Mouse (Mus musculus) gastrocnemius, postnatal 36 days (tissue): Measurements from ENCODE around the gene Apobec2. TPM values are rescaled to one million over a fixed set of nuclear protein-coding genes. Genes with fewer than 3 reads are reported as not detected.
A peak's percentile ranks its signal among the peaks of the same experiment; 100 is the strongest.

ENCODE experiments used
- DNase-seq, 2 experiments: peaks; one replicate each; pipeline ENCODE4 v3.0.0; 2022
- intact Hi-C: fragments of 180-260 bp; cut with DNase I; formaldehyde crosslinking; loops from one replicate; pipeline ENCODE4 v1.15.1; 2025
- total RNA-seq, 2 experiments: library from RNA; stranded (reverse); gene quantifications; 2 replicates each; pipeline ENCODE4 v1.2.3; 2021

Gene Apobec2
- total RNA-seq, 2 experiments from 2014 or later = 445 to 493 TPM

DNA sequence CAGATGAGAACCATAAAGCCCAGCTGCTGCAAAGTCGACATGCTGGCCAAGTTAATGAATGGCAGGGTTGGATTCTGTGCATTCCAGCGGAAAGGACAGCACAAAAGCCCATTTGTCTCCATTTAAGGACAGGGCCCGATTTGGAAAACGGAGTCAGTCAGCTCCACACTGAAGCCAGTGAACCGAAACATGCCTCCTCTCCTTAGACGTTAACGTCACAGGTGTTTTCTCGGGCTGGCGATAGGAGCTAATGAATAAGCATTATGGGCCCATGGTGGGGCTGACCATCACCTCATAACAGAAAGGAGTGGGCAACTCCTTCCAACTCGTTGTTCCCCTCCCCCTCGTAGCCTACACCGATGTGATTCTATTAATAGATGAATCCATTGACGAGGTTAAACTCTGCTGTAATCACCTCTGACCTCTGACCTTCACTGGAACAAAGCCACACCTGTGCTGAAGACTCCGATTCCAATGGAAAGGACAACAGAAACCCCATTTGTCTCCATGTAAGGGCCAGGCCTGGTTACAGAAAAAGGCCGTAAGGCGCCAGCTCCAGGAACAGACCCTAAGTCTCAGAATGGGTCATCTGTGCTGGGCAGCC is 10.9 kb upstream of the Apobec2 start:
- intact Hi-C loops = no loop called here
- no peak for DNase-seq

DNA sequence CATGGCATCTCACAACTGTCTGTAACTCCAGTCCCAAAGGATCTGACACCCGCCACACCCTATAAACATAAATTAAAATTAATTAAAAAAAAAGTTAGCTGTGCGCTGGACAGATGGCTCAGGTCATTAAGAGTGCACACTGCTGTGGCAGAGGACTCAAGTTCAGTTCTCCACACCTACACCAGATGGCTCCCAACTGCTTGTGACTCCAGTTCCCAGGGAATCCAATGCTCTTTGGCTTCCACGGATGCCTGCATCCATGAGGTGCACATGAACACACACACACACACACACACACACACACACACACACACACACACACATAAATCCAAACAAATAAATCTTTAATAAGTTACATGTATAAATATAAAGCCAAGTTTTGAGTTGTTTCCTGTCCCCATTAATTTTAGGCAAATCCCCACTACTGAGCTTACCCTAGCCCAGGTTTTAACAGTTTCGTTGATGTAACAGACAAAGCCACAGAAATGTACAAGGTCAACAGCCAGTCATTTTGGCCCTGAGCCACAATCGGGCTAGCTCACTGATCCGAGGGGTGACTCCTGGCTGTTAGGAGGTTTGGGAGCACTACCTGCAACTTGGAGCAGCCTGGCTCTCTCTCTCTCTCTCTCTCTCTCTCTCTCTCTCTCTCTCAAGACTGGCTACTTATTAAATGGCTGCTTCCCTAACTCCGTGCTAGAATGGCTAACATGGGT is 10.2 kb upstream of the Apobec2 start:
- no peak for DNase-seq
- intact Hi-C loops = no loop called here

DNA sequence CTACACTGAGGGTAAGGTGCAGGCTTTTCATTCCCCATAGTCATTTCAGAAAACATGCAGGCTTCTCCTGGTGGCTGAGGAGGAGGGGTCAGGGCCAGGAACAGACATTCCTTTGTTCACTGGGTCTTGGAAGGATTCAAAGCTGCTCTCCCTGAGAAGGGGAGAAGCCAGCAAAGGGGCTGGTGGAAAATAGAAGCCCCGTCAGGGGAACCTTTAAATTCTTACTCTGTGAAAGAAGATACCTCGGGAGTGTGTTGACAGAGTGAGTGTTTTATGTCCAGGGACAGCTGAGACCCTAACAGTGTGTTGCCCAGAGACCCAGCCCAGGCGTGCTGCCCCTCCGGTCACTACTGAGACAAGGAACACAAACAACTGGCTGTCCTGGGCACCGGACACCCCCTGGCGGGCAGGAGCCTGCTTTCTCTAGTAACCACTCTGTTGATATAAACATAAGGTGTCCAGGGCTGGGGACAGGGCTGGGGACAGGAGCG is 4.7 kb upstream of the Apobec2 start:
- peak in 1 of 2 experiments; percentile 61 for DNase-seq
- intact Hi-C loops = no loop called here

DNA sequence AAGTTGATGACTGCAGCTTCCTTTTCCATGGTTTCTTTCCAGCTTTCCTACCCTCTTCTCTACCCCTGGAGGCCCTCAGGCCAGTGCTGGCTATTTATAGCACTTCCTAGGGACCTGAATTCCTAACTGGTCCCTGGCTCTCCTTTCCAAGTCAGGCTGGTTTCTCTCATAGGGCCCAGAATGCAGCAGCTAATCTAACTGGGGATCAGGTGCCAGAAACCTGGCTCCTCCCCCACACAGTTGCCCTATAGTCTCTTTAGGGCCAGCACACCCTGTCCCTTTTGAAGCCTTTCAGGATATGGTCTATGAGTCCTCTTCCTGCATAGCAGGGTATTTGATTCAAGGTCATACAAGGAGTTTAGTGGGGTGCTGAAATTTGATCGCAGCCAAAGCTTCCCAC is 3.8 kb upstream of the Apobec2 start:
- intact Hi-C loops = no loop called here
- peak in 1 of 2 experiments; percentile 56 for DNase-seq

DNA sequence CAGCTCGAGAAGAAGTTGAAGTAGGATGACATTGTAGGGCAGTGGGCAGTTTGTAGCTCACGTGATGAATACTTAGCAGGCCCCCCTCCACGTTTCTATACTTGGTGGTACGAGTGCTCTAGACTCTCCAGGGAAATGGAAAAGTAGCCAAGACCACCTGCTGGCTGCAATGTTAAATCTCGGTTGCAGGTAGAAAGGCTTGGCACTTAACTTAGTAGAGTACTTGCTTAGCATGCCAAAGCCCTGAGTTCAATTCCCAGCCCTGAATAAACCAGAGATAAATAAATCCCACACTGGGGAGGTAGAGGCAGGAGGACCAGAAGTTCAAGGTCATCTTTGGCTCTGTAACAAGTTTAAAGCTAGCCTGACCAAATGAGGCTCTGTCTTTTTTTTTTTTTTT is 1.7 kb upstream of the Apobec2 start:
- intact Hi-C loops = no loop called here
- no peak for DNase-seq

DNA sequence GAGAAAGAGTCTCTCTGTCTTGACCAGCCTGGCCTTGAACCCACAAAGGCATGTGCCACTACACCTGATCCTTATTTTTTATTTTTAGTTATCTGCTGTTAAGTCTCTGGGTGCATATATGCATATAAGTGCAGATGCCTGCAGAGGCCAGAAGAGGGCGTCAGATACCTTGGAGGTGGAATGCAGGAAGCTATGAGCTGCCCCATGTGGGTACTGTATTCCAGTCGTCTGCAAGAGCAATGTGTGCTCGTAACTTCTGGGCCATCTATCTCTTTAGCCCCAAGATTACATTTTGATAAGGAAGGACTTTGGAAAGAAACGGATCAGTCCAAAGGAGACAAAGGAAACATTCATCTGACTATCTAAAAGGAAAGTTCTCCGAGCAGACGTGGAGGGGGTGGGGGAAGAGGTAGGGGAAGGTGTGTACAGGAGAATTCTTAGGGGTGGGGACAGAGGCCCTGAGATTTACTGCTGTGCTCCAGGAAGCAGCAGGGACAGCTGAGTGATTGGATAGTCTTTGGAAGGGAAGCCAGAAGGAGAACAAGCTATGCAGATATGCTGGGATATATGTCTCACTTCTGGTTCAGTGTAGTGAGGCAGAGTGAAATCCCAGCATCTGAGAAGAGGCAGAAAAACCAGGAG is 1.1 kb upstream of the Apobec2 start:
- intact Hi-C loops = no loop called here

DNA sequence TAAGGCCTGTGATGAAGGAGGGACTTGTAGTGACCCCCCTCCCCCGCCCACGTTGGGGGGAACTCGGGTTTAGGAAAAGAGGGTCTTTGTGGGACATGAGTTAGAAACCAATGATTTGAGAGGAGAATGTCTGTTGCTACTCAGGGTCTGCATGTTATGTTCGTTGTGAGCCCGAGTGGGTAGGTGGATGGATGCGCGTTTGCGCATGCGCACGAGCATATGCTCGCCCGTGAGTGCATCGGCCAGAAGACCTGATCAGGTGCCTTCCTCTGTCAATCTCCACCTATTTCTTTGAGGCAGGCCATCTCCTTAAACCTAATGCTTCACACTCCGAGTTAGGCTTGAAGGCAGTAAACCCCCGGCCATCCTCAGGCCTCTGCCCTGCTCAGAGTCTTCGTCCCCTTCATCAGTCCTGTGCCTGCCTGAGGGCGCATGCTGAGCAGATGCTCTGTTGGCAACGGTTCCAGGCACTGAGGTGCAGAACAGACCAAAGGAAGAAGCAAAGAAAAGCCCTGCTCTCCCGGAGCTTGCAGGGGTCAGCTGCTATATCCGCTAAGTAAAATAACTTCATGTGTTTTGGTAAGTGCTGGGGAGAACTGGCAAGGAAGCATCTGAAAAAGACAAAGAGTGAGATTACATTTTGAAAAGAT is 401 bp upstream of the Apobec2 start:
- intact Hi-C loops = no loop called here

More for the DNA sequence above, 1.1 kb upstream of the Apobec2 start:
- DNase-seq = no peak

DNA sequence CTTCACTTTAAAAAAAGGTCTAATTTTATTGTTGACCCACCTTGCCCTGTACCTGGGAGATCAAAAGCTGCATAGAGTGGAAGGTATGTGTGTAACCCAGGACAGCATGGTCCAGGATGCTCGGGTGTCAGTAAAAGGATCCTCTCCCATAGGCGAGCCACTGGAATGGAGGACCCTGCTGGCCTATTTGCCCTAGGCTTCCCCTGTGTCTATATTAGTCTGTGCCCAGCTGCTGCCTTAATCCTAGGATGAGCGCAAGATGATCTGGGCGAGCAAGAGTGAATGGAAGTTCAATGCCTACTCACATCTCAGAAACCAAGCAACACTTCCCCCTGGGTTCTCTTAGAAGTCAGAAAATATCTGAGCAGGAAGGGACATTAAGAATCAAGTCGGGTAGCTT is 1.7 kb downstream of the Apobec2 start:
- intact Hi-C loops = no loop called here
- no peak for DNase-seq

More for the DNA sequence above, 401 bp upstream of the Apobec2 start:
- no peak for DNase-seq

DNA sequence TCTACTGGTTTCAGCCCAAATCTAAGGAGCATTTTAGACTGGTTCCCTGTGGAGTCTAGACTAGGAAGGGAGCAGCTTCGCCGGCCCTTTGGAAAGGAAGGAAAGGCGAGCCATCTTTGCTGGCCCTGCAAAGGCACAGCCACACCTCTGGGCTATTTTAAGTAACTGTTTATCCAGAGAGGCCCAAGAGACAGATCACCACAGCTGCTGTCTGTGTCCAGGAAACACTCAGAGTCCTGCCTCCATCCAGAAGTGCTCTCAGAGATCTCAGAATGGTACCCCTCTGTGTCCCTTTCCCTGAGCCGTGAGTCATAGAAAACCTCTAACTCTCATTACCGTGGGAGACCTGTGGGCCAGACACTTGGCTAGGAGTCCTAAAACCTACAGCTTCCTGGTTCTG is 2.3 kb downstream of the Apobec2 start:
- no peak for DNase-seq
- intact Hi-C loops = no loop called here

DNA sequence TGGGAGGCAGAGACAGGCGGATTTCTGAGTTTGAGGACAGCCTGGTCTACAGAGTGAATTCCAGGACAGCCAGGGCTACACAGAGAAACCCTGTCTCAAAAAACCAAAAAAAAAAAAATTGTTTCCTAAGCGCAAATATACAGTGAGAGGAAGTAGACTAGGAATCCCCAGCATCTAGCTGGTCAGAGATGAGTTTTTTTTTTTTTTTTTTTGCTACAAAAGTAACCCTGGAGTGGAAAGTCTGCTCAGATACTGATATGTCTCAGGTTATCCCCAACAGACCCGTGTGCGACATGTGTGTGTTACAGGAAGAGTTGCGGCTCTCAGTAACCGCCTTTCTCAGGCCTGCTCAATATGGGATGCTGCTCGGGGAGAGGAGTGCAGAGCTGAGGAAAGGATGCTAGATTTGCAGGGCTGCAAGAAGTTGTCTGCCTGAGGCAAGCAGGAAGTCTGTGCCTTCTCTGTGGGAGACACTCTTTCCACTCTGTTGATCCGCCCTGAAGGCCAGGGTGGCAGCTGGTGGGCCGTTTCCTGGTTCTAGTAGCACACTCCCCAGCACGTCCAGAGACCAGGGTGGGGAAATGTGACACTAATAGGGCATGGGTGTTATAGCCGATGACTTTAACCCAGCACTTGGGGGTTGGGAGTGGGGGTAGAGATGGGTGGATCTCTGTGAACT is 4.7 kb downstream of the Apobec2 start:
- no peak for DNase-seq
- intact Hi-C loops = no loop called here

DNA sequence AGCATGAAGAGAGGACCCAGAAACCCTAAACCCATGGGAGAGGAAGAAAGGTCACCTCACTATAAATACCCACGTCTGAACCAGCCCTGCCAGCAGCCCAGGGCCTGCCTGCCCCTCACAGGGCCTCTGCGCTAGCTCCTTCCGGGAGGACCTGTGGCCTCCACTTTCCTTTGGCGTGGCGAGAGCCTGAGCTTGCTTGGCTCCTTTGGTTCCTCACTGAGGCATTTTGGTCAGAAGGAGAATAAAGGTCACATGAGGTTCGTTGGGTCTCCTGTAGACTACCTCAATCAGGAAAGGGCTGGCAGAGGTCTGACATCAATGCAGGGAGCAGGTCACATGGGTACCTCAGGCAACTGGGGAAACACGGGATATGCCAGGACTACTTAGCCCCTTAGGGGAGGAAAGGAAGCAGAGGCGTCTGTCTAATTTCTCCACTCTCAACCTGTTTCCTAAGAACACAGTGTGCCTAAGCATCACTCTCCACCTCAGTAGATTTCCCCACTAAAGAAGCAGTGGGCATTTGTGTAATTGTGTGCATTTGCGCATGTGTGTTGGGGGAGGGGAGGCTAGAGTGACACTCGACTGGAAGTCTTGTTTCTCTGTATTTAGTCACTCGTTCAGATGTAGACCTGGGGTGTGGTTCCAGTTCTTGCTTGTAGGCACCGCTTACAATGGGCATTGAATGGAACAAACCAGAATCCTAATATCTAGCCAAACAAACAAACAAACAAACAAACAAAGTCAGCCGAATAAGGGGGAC is 5.6 kb downstream of the Apobec2 start:
- DNase-seq = no peak
- intact Hi-C loops = no loop called here

DNA sequence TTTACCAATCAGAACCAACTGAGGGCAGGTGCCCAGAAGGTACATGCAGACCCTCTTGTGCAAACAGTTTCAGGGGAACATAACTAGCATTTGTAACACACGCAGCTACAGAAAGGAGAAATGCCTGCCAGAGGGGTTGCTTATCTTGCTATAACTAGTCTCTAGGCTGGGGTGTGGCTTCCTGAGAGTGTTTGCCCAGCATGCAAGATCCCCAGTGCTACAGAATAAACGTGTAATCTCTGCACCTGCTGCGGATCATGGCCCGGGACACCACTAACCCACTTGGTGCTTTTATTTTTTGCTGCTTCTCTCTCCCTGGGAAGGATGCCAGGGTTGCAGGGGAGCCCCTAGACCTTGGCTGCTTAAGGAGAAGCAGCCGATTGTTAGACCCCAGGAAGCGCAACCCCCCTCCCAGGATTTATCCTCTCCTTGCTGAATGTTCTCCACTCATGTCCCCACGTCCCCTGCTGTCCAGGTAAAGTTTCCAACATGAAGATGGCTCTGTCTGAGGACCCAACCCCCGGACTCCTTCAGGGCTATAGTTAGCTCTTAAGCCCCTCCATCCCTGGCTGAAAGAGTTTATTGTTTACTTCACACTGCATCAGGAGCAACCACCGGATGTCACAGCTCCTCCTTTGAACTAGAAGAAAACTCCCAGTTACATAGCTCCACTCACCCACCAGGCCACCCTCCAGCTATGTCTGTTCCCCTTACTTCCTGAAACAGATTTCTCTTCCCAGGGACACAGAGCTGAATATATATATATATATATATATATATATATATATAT is 6.7 kb downstream of the Apobec2 start:
- DNase-seq = no peak
- intact Hi-C loops = no loop called here

DNA sequence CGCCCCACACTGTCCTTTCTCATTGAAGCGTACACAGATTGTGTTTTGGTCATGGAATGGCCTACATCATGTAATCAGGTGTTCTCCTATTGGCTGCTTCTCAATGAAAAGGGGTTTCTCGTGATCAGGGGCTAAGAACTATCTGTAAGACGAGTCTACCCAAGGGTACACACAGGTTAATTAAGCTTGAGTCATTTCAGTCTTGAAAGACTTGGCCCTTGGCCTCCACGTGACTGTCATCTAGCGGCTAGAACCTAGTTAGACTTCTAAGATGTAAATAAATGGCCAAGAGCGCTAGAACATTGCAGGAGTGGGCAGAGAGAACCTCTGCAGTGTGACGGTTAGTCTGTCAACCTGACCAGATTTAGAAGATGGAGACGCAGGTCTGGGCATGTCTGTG is 8.5 kb downstream of the Apobec2 start:
- intact Hi-C loops = no loop called here
- DNase-seq = no peak

DNA sequence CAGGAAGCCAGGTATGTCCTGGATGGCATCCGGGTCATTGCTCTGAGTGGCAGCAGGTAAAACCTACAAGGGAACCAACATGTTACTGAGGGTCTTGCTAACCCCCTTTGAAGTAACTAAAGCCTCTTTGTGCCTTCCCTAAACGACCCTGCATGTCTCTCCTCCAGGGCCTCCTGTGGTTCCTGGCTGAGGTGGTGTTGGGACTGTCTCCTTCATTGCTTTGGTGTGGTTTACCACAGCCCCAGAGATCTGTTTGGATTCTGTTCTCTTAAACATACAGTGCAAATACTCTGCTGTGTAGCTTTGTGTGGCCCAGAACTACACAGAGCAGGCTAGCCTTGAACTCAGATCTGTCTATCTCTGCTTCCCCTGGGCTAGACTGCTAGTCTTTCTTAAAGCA is 13.2 kb downstream of the Apobec2 start:
- DNase-seq = no peak
- intact Hi-C loops = no loop called here

DNA sequence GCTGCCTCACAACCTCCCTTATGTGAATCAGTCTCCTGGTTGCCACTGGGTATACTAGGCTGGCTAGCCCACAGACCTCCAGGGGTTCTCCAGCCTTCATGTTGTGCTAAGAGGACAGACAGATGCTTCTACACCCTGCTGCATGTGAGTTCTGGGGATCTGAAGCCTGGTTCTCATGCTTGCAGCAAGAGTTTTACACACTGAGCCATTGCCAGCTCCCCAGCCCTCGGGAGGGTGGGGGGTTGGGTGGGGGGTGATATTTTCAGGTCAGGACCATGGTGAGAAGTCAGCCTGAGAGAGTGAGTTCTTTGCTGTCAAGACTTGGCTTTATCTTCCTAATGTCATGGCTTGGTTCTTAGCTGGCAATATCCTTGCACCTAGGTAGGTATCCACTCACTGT is 13.9 kb downstream of the Apobec2 start:
- intact Hi-C loops = no loop called here
- DNase-seq = no peak

DNA sequence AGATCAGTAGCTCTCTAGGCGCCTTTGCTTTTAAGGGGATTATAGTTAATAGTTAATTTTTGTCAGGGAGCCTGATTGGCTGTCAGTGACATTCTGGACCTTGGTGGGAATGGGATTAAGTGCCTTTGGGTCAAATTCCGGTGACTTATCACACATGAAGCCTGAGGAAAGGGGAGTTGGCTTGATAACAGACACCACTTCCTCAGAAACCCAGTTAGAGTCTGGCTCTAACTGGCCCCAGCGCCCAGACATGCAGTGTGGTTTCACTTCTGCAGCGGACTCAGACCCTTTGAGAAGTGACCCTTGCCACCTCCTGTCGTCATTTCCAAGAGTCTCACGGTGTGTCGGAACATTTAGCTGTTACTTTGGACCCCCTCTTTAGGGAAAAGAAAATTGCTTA is 14.6 kb downstream of the Apobec2 start:
- DNase-seq = no peak
- intact Hi-C loops = no loop called here

DNA sequence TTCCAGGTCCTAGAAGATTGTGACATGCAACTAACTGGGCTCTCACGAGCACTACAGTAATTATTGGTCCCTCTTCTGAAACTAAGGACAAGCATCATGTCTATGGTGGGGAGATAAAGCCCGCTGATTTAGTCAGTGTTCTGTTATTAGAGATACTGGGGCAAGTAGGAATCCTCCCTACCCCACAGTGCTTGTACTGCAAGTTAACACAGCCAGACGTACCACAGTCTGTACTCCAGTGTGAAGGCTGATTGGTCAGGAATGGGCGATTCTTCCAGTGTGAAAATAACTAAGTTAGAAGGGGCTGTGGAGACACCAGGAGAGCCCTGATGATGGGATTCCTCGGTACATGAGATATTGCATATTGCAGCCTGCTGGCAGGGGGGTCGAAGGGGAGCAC is 15.2 kb downstream of the Apobec2 start:
- no peak for DNase-seq
- intact Hi-C loops = loop anchor here (2.0 kb wide), 1 partner anchor 185 kb away; no protein-coding TSS in a partner anchor

DNA sequence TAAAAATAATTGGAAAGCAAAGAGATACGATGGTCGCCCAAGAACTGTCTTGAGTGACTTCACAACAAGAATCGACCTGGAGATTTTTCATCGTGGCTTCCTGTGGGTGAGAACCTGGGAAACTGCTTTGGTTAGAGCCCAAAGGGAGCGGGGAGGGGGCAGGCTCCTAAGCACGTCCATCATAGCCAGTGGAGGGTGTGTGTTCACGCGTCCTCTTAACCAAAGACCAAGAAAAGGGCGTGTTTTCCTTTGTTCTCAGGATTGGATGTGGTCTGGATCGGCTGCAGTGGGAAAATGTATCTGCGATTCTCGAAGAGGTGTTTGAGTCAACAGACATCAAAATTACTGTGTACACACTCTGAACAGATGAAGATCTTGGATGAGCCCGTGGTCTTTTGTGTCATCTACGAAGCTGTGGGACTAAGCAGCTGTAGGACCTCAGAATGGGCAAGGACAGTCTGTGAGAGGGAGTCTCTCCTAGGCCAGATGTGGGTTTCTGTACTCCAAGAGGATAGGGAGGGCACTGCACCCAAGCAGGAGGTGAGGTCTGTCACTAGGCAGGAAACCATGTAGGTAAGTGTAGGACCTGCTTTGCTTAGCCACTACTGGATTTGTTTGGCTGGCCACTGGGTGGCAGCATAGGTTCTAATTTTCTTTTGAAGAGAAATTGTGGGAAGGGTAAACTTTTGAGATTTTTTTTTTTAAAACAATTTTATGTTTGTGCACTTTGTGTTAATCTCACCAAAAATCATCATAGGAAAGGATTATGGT is 16.1 kb downstream of the Apobec2 start:
- intact Hi-C loops = loop anchor here (2.0 kb wide), 1 partner anchor 186 kb away; no protein-coding TSS in a partner anchor
- DNase-seq = peak in 1 of 2 experiments; percentile 27
